Mouse (Mus musculus): ENCODE results near the gene Zmiz1. TPM values are rescaled to one million over a fixed set of nuclear protein-coding genes. Genes with fewer than 3 reads are reported as not detected.

Zmiz1 gene
- total and polyA plus RNA-seq, 3 experiments = 0.09 to 0.16 TPM; not detected in 1

DNA sequence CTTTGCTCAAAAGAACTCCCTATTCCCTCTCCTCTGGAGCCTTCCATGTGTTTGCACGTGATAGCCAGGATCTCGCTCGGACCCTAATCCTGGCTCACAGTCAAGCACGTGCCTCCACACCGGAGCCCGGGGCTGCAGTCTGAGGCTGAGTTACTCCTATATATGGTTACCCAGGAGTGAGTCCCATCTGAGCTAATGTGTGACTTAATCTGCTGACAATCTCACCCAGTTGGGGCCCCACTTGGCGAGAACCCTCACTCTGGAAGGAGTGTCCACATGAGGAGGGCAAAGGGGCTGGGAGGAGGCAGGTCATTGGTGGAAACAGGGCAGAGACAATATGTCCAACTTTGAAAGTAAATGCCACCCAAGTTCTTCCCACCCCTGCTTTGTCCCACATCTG lies 252.2 kb downstream of the Zmiz1 start:
- Histone ChIP-seq H3K9me3 (replicated peaks) (no peaks in the 10 kb centered on the region), H3K4me1 (ENCODE audit: insufficient read depth, low read depth, low read length) (no peaks in the 10 kb centered on the region; the same call in 1 of the 2 replicates), H3K4me3 (ENCODE audit: low read depth, low read length) (no peak overlapping the region), H3K36me3 (replicated peaks) (no peaks in the 10 kb centered on the region), H3K27me3 (ENCODE audit: insufficient read depth, low read length) (peaks cover 7% of the 10 kb centered on the region; the same call in 1 of the 2 replicates)
- no peak for ATAC-seq (ENCODE audit: extremely low read depth, insufficient number of reproducible peaks, low FRiP score, poor library complexity, severe bottlenecking)
- no peak for TF ChIP-seq POLR2AphosphoS5 (IDR thresholded peaks at IDR 0.05; ENCODE audit: insufficient replicate concordance, low read depth, low read length)
- TF ChIP-seq CTCF (IDR thresholded peaks at IDR 0.05; ENCODE audit: low read depth, low read length) = no peak
- TF ChIP-seq GATA1 (IDR thresholded peaks at IDR 0.05; ENCODE audit: borderline replicate concordance, low read length) = no peak
- no peak for TF ChIP-seq GATA2 (IDR thresholded peaks at IDR 0.05; ENCODE audit: borderline replicate concordance, low read depth, low read length)
- no peak for DNase-seq (ENCODE audit: low spot score)

DNA sequence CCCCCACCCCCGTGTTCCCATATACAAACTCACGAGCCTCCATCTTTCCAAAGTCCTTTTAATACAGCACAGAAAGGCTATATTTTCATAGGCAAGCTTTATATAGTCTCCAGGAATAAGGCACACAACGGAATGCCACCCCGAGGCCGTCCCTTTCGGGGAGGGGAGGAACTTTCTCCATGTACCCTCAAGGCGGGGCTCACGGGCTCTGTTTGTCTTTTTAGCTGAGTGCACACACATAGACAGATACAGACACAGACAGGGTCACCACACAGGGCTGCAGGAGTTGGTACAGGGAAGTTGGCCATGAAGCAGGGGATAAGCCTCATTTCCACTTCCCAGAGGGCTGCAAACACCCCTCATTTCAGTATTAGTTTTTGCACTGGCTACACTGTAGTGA lies 252.6 kb downstream of the Zmiz1 start:
- no peak overlapping the region for H3K4me3 ChIP-seq (ENCODE audit: low read depth, low read length)
- ATAC-seq (ENCODE audit: extremely low read depth, insufficient number of reproducible peaks, low FRiP score, poor library complexity, severe bottlenecking) (no peak), DNase-seq (ENCODE audit: low spot score) (no peak)
- no peaks in the 10 kb centered on the region for H3K9me3 ChIP-seq (replicated peaks)
- H3K4me1 ChIP-seq (ENCODE audit: insufficient read depth, low read depth, low read length) = no peaks in the 10 kb centered on the region; the same call in 1 of the 2 replicates
- H3K27me3 ChIP-seq (ENCODE audit: insufficient read depth, low read length) = peaks cover 7% of the 10 kb centered on the region; the same call in 1 of the 2 replicates
- no peak for TF ChIP-seq GATA1 (IDR thresholded peaks at IDR 0.05; ENCODE audit: borderline replicate concordance, low read length)
- no peak for TF ChIP-seq TAL1 (conservative IDR thresholded peaks at IDR 0.05; ENCODE audit: low read depth, low read length)
- no peak for TF ChIP-seq GATA2 (IDR thresholded peaks at IDR 0.05; ENCODE audit: borderline replicate concordance, low read depth, low read length)
- TF ChIP-seq CTCF (IDR thresholded peaks at IDR 0.05; ENCODE audit: low read depth, low read length) = no peak
- no peak for TF ChIP-seq POLR2AphosphoS5 (IDR thresholded peaks at IDR 0.05; ENCODE audit: insufficient replicate concordance, low read depth, low read length)
- H3K36me3 ChIP-seq (replicated peaks) = no peaks in the 10 kb centered on the region

DNA sequence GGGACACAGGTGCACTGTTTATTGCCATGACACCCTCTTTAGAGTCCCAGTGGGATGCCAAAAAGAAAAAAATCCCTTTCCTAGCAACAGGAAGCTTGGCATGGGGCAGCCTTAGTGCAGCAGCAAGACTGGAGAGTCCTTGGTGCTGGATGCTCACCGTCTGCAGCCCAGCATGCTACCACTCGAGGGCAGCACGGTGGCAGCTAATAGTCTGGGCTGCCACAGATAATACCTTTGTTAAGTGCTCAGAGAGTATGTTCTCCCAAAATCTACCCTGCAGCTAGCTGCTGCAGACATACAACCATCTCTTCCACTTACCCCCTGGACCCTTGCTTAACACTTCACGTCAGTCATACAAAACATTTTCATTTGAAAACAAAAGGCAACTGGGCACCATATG lies 254.5 kb downstream of the Zmiz1 start:
- Histone ChIP-seq H3K9me3 (replicated peaks) (no peaks in the 10 kb centered on the region), H3K27me3 (ENCODE audit: insufficient read depth, low read length) (peaks cover 7% of the 10 kb centered on the region; the same call in 1 of the 2 replicates), H3K36me3 (replicated peaks) (no peaks in the 10 kb centered on the region), H3K4me1 (ENCODE audit: insufficient read depth, low read depth, low read length) (no peaks in the 10 kb centered on the region; the same call in 1 of the 2 replicates), H3K4me3 (ENCODE audit: low read depth, low read length) (no peak overlapping the region)
- TF ChIP-seq CTCF (IDR thresholded peaks at IDR 0.05; ENCODE audit: low read depth, low read length) = no peak
- TF ChIP-seq TAL1 (conservative IDR thresholded peaks at IDR 0.05; ENCODE audit: low read depth, low read length) = no peak
- TF ChIP-seq POLR2AphosphoS5 (IDR thresholded peaks at IDR 0.05; ENCODE audit: insufficient replicate concordance, low read depth, low read length) = no peak
- no peak for TF ChIP-seq GATA2 (IDR thresholded peaks at IDR 0.05; ENCODE audit: borderline replicate concordance, low read depth, low read length)
- no peak for TF ChIP-seq GATA1 (IDR thresholded peaks at IDR 0.05; ENCODE audit: borderline replicate concordance, low read length)
- no peak for DNase-seq (ENCODE audit: low spot score)
- ATAC-seq (ENCODE audit: extremely low read depth, insufficient number of reproducible peaks, low FRiP score, poor library complexity, severe bottlenecking) = no peak

Other genes with a start within 250 kb of the Zmiz1 start
- 55.6 and 74.2 TPM in 2 replicates for gene Ppif, start 235.0 kb downstream of the Zmiz1 start, total RNA-seq (2014; fragmentation: Nextera tagmentation)
- gene Ppif, start 235.0 kb downstream of the Zmiz1 start, total RNA-seq (2017) = 13.9 and 15.0 TPM in 2 replicates
- 41.0 and 52.7 TPM in 2 replicates for gene Ppif, start 235.0 kb downstream of the Zmiz1 start, polyA plus RNA-seq (2012)

Measured in G1E (cell line).